Mouse (Mus musculus): ENCODE data around the gene D930048N14Rik. TPM values are rescaled to one million over a fixed set of nuclear protein-coding genes. Genes with fewer than 3 reads are reported as not detected.

Gene D930048N14Rik
- total RNA-seq, 2 experiments from 2014 or later, result 0.20 to 0.32 TPM

DNA sequence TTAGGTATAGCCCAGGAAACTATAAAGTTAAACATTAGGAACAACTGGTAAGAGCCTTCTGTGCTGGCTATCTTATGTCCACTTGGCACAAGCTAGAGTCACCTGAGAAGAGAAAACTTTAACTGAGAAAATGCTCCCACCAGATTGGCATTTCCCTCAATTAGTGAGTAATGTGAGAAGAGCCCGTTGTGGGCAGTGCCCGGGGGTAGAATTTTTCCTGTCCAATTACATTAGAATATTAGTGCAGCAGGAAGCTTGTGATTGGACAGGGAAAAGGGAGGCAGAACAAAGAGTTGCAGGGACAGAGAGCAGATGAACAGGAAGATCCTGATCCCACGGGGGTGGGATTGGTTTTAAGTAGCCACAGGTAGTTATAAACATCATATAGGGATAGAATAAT is 52.1 kb downstream of the D930048N14Rik start:
- no peak for DNase-seq

DNA sequence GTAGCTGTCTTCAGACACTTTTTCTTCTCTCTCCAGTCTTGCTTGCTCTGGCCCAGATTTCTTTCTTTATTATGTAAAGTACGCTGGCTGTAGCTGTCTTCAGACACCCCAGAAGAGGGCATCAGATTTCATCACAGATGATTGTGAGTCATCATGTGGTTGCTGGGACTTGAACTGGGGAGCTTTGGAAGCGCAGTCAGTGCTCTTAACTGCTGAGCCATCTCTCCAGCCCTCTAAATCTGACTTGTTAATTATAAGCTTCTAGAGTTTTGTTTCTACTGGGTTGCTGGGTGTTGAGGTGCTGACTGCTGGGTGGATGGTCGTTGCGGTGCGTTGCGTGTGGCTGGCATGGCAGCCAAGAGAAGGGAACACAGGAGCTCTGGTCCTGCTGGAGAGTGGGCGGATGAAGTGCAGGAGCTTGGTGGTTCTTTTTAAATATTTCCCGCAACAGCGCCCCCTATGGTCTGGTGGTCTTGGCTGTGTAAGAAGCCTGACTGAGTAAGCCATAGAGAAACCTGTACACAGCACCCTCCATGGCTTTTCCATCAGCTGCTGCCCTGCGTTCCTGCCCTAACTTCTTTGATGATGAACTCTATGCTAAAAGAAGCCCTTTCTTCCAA is 52.7 kb downstream of the D930048N14Rik start:
- DNase-seq, result no peak

DNA sequence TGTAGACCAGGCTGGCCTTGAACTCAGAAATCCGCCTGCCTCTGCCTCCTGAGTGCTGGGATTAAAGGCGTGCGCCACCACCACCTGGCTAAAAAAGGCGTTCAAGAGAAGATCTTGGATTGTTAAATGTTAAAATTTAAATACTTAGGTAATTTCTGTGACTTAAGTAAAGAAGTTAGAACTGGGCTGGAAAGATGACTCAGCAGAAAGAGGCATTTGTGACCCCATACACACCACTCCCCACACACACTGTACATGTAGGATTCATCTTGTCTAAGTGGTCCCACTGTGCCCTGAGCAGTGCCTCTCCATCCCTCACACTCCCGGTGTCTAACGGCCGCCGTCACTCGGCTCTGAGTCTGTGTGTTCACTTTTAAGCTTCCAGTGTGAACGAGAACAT is 55.7 kb downstream of the D930048N14Rik start:
- DNase-seq, result no peak

DNA sequence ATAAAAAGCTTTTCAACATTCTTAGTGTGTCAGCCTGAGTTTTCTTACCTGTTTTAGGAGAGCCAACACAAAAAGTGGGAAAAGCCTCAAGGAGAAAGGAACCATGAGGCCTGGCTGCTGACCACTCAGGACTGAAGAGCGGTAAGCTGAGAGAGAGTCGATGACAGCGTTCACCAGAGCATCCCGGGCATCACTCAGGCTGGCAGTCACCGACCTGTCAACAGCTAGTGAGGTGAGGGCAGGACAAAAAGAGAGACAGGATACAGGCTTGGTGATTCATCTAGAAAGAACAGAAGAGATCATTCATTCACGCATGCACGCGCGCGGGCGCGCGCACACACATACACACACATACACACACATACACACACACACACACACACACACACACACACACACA is 56.3 kb downstream of the D930048N14Rik start:
- DNase-seq, result no peak

Other genes with a start within 250 kb of the D930048N14Rik start
- gene Phykpl, start 66.2 kb upstream of the D930048N14Rik start, total RNA-seq (2021), result 10 to 100 TPM; 15.5 to 17.2 TPM
- gene Hnrnpab, start 44.1 kb upstream of the D930048N14Rik start, total RNA-seq (2021), result 100 to 1,000 TPM; 102 to 105 TPM
- 10 to 100 TPM; 19.3 to 23.6 TPM for gene Nhp2, start 31.2 kb upstream of the D930048N14Rik start, total RNA-seq (2021)
- 10 to 100 TPM in 1 of 2 experiments, 1 to 10 TPM in 1; 9.3 to 12.3 TPM for gene Rmnd5b, start 15.1 kb upstream of the D930048N14Rik start, total RNA-seq (2021)
- 1 to 10 TPM; 2.9 to 3.8 TPM for gene N4bp3, start 112 bp upstream of the D930048N14Rik start, total RNA-seq (2021)
- 10 to 100 TPM; 30.6 to 31.5 TPM for gene 0610009B22Rik, start 37.9 kb downstream of the D930048N14Rik start, total RNA-seq (2021)
- gene Sec24a, start 112.7 kb downstream of the D930048N14Rik start, total RNA-seq (2021), result 10 to 100 TPM; 33.2 to 33.3 TPM
- 100 to 1,000 TPM; 372 to 421 TPM for gene Sar1b, start 112.7 kb downstream of the D930048N14Rik start, total RNA-seq (2021)
- 1 to 10 TPM; 2.3 to 3.5 TPM for gene Jade2, start 206.7 kb downstream of the D930048N14Rik start, total RNA-seq (2021)